Mouse (Mus musculus): ENCODE measurements at regions not wholly inside any gene's neighbourhood (a gene's known extent, or its start where the extent isn't known, plus 50 kb on each side); places are given as distances from the start of the nearest gene placed in this dataset.

GRCm38 (mm10) chr2:34007916-34008315 lies 120.2 kb upstream of the Mvb12b start:
- no peak for DNase-seq (ENCODE audit: low spot score)
- WGBS = 93% methylated on average over 7 of the region's 7 CpGs
- Histone ChIP-seq H3K4me2 (replicated peaks; ENCODE audit: low read depth) (no peak overlapping the region), H3K27ac (replicated peaks) (no peak overlapping the region), H3K36me3 (ENCODE audit: control insufficient read depth, insufficient read depth, low read length) (no peaks in the 10 kb centered on the region), H3K4me3 (ENCODE audit: low read depth, low read length) (no peak overlapping the region), H3K27me3 (ENCODE audit: control insufficient read depth, insufficient read depth, low read length) (no peaks in the 10 kb centered on the region), H3K9ac (ENCODE audit: low read length) (no peak overlapping the region), H3K4me1 (replicated peaks; ENCODE audit: control insufficient read depth, insufficient read depth) (no peaks in the 10 kb centered on the region), H3K9me3 (ENCODE audit: control insufficient read depth, low read length) (no peaks in the 10 kb centered on the region)
- ATAC-seq (ENCODE audit: low FRiP score, low TSS enrichment) = no peak
- TF ChIP-seq CTCF (IDR thresholded peaks at IDR 0.05; ENCODE audit: low read depth) (no peak), EP300 (optimal IDR thresholded peaks at IDR 0.05) (no peak)

GRCm38 (mm10) chr2:33997106-33997505 lies 109.4 kb upstream of the Mvb12b start:
- H3K9ac ChIP-seq (ENCODE audit: low read length) = no peak overlapping the region
- no peaks in the 10 kb centered on the region for H3K27me3 ChIP-seq (ENCODE audit: control insufficient read depth, insufficient read depth, low read length)
- H3K4me2 ChIP-seq (replicated peaks; ENCODE audit: low read depth) = no peak overlapping the region
- TF ChIP-seq EP300 (optimal IDR thresholded peaks at IDR 0.05) (no peak), CTCF (IDR thresholded peaks at IDR 0.05; ENCODE audit: low read depth) (no peak)
- no peaks in the 10 kb centered on the region for H3K36me3 ChIP-seq (ENCODE audit: control insufficient read depth, insufficient read depth, low read length)
- 90% methylated on average over 7 of the region's 7 CpGs for WGBS
- no peak overlapping the region for H3K4me3 ChIP-seq (ENCODE audit: low read depth, low read length)
- DNase-seq (ENCODE audit: low spot score) (no peak), ATAC-seq (ENCODE audit: low FRiP score, low TSS enrichment) (no peak)
- H3K9me3 ChIP-seq (ENCODE audit: control insufficient read depth, low read length) = no peaks in the 10 kb centered on the region
- H3K4me1 ChIP-seq (replicated peaks; ENCODE audit: control insufficient read depth, insufficient read depth) = no peaks in the 10 kb centered on the region
- H3K27ac ChIP-seq (replicated peaks) = no peak overlapping the region

- WGBS = 97% methylated on average over 2 of the region's 2 CpGs
Measured at GRCm38 (mm10) chr2:33996331-33996730, 108.6 kb upstream of the Mvb12b start.

GRCm38 (mm10) chr2:33991299-33991698 lies 103.6 kb upstream of the Mvb12b start:
- H3K27me3 ChIP-seq (ENCODE audit: control insufficient read depth, insufficient read depth, low read length) = no peaks in the 10 kb centered on the region
- ATAC-seq (ENCODE audit: low FRiP score, low TSS enrichment) (no peak), DNase-seq (ENCODE audit: low spot score) (no peak)
- H3K36me3 ChIP-seq (ENCODE audit: control insufficient read depth, insufficient read depth, low read length) = no peaks in the 10 kb centered on the region
- H3K9me3 ChIP-seq (ENCODE audit: control insufficient read depth, low read length) = no peaks in the 10 kb centered on the region
- no peak overlapping the region for H3K4me3 ChIP-seq (ENCODE audit: low read depth, low read length)
- TF ChIP-seq CTCF (IDR thresholded peaks at IDR 0.05; ENCODE audit: low read depth) (no peak), EP300 (optimal IDR thresholded peaks at IDR 0.05) (no peak)
- H3K4me1 ChIP-seq (replicated peaks; ENCODE audit: control insufficient read depth, insufficient read depth) = no peaks in the 10 kb centered on the region
- H3K4me2 ChIP-seq (replicated peaks; ENCODE audit: low read depth) = no peak overlapping the region
- H3K27ac ChIP-seq (replicated peaks) = no peak overlapping the region
- WGBS = 88% methylated on average over 4 of the region's 4 CpGs
- H3K9ac ChIP-seq (ENCODE audit: low read length) = no peak overlapping the region

More at GRCm38 (mm10) chr2:33996331-33996730, 108.6 kb upstream of the Mvb12b start:
- Histone ChIP-seq H3K9ac (ENCODE audit: low read length) (no peak overlapping the region), H3K9me3 (ENCODE audit: control insufficient read depth, low read length) (no peaks in the 10 kb centered on the region), H3K4me1 (replicated peaks; ENCODE audit: control insufficient read depth, insufficient read depth) (no peaks in the 10 kb centered on the region), H3K36me3 (ENCODE audit: control insufficient read depth, insufficient read depth, low read length) (no peaks in the 10 kb centered on the region), H3K4me3 (ENCODE audit: low read depth, low read length) (no peak overlapping the region), H3K27ac (replicated peaks) (no peak overlapping the region), H3K4me2 (replicated peaks; ENCODE audit: low read depth) (no peak overlapping the region), H3K27me3 (ENCODE audit: control insufficient read depth, insufficient read depth, low read length) (no peaks in the 10 kb centered on the region)
- no peak for ATAC-seq (ENCODE audit: low FRiP score, low TSS enrichment)
- no peak for DNase-seq (ENCODE audit: low spot score)
- TF ChIP-seq CTCF (IDR thresholded peaks at IDR 0.05; ENCODE audit: low read depth) (no peak), EP300 (optimal IDR thresholded peaks at IDR 0.05) (no peak)

GRCm38 (mm10) chr2:33990711-33991110 lies 103.0 kb upstream of the Mvb12b start:
- DNase-seq (ENCODE audit: low spot score) = no peak
- TF ChIP-seq EP300 (optimal IDR thresholded peaks at IDR 0.05) (no peak), CTCF (IDR thresholded peaks at IDR 0.05; ENCODE audit: low read depth) (no peak)
- no peak overlapping the region for H3K9ac ChIP-seq (ENCODE audit: low read length)
- no peak for ATAC-seq (ENCODE audit: low FRiP score, low TSS enrichment)
- WGBS = 94% methylated on average over 6 of the region's 6 CpGs
- no peaks in the 10 kb centered on the region for H3K27me3 ChIP-seq (ENCODE audit: control insufficient read depth, insufficient read depth, low read length)
- H3K4me1 ChIP-seq (replicated peaks; ENCODE audit: control insufficient read depth, insufficient read depth) = no peaks in the 10 kb centered on the region
- H3K4me2 ChIP-seq (replicated peaks; ENCODE audit: low read depth) = no peak overlapping the region
- H3K4me3 ChIP-seq (ENCODE audit: low read depth, low read length) = no peak overlapping the region
- no peaks in the 10 kb centered on the region for H3K9me3 ChIP-seq (ENCODE audit: control insufficient read depth, low read length)
- H3K36me3 ChIP-seq (ENCODE audit: control insufficient read depth, insufficient read depth, low read length) = no peaks in the 10 kb centered on the region
- no peak overlapping the region for H3K27ac ChIP-seq (replicated peaks)

- no peak overlapping the region for H3K27ac ChIP-seq (replicated peaks)
- WGBS = 52% methylated on average over 12 of the region's 12 CpGs
Measured at GRCm38 (mm10) chr2:33989555-33990370, 102.0 kb upstream of the Mvb12b start.

More at GRCm38 (mm10) chr2:33989555-33990370, 102.0 kb upstream of the Mvb12b start:
- no peaks in the 10 kb centered on the region for H3K27me3 ChIP-seq (ENCODE audit: control insufficient read depth, insufficient read depth, low read length)
- H3K4me1 ChIP-seq (replicated peaks; ENCODE audit: control insufficient read depth, insufficient read depth) = no peaks in the 10 kb centered on the region
- H3K9ac ChIP-seq (ENCODE audit: low read length) = no peak overlapping the region
- DNase-seq (ENCODE audit: low spot score) (no peak), ATAC-seq (ENCODE audit: low FRiP score, low TSS enrichment) (no peak)
- TF ChIP-seq EP300 (optimal IDR thresholded peaks at IDR 0.05) = no peak
- no peak for TF ChIP-seq CTCF (IDR thresholded peaks at IDR 0.05; ENCODE audit: low read depth)
- no peaks in the 10 kb centered on the region for H3K9me3 ChIP-seq (ENCODE audit: control insufficient read depth, low read length)
- H3K36me3 ChIP-seq (ENCODE audit: control insufficient read depth, insufficient read depth, low read length) = no peaks in the 10 kb centered on the region
- H3K4me2 ChIP-seq (replicated peaks; ENCODE audit: low read depth) = no peak overlapping the region
- no peak overlapping the region for H3K4me3 ChIP-seq (ENCODE audit: low read depth, low read length)
